Mouse (Mus musculus) 3T3-L1 (cell line): ENCODE data around the gene Scn10a.

Experiments
- DNase-seq: peaks from one replicate; pipeline ENCODE4 v3.0.0-alpha.2; 2015; ENCODE audit warnings: low read depth, low spot score

Scn10a gene

GRCm38 (mm10) chr9:119719222-119719621, at the start of gene Scn10a:
Scn10a (minus strand) TSS chr9:119719322.
- DNase-seq: no peak

GRCm38 (mm10) chr9:119768585-119768984, 49.5 kb upstream of the Scn10a start:
- peak; percentile 36 for DNase-seq

DNA sequence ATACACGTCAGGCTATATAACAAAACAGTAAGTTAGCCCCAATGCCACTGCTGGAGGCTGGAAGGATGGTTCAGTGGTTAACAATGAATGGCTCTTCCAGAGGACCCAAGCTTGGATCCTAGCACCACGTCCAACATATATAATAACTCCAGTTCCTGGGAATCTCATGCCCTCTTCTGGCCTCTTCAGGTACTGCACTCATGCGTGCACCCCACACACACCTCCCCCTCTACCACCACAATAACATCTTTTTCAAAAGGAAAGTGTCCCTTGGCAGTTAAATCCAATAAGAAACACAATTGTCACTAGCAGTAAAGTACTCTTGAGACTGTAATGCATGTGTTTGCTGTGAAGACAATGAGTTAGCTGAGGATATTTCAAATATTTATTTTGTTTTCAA, 41.1 kb upstream of the Scn10a start:
- DNase-seq: no peak

DNA sequence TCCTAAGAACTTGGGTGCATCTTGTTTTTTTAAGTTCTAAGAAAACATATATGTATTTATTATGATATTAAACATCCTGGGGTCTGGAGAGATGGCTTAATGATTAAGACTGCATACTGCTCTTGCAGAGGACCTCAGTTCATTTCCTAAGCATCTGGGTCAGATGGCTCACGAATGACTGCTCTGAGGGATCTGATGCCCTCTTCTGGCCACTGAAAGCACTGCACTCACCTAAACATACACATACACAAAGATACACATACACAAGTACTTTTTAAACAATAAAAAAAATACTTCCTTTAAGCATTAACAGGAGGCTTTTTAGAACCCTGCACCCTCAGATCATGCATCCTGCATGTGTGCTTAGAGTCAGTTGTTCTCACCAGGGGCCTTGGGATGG, 40.3 kb upstream of the Scn10a start:
- no peak for DNase-seq

DNA sequence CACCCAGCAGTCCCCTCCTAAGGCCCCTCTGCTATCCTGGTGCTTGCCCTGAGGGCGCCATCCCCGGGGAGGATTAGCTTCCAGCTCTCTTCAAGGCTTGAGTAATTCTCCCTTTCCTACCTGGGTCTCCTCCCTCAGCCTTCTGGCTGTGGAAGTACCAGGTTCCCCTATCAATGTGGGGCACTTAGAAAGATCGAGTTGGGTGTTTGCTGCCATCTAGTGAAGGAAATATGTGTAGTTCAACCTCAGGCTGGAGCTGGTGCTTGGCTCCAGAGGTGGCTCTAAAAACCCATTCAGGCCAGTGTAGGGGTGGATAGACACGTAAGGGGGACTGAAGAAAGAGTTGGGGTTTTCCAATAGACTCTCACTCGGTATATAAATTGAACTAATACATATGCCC, 32.4 kb upstream of the Scn10a start:
- DNase-seq: peak; percentile 69

- no peak for DNase-seq
Observed at GRCm38 (mm10) chr9:119749112-119749511, 30.0 kb upstream of the Scn10a start.

- no peak for DNase-seq
Observed at GRCm38 (mm10) chr9:119743900-119744299, 24.8 kb upstream of the Scn10a start.

DNA sequence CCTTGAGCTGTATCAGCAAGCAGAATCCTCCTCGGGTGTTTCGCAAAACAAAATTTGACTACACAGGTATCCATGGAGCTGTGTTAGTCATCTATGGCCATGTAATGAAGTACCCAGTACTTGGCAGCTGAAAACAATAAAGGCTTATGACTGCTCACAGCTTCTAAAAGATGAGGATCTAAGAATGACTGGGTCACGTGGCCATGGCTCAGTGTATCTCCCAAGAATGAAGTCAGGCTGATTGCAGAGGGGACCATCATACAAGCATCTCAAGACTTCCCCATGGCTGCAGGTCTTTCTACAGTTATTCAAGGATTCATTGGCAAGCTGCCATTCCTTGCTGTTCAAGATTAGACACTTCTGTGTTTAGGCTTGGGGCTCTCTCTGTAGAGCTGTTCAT, 24.2 kb upstream of the Scn10a start:
- peak; percentile 13 for DNase-seq

DNA sequence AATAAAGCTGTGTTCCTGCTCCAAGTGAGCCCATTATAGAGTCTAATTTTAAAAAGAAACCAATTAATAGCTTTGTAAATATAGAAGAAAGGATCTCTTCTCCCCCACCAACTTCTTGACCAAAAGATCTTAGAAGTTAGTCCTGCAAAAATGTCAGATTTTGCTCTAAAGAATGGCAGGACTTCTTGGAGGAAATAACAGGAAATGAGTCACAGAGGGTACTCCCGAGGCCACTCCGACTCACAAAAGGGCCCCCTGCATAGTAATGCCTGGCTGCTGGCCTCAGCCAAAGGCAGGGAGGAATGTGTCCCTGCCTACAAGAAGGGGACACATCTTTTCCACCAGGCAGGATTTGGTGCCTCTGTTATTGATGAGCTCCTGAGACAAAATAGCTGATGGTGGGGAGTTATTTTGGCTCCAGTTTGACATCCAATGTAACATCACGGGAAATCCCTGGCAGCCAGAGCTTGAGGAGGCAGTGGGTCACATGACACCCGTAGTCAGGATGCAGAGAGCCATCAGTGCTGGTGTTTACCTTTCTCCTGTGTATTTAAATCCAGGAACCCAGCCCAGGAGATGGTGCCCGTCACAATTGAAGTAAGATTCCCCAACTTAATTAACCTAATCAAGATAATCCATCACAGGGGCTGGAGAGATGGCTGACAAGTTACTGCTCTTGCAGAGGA, 22.1 kb upstream of the Scn10a start:
- DNase-seq: peak; percentile 68

- no peak for DNase-seq
Observed at GRCm38 (mm10) chr9:119728412-119729097, 9.4 kb upstream of the Scn10a start.

GRCm38 (mm10) chr9:119726990-119727389, 7.9 kb upstream of the Scn10a start:
- no peak for DNase-seq

DNA sequence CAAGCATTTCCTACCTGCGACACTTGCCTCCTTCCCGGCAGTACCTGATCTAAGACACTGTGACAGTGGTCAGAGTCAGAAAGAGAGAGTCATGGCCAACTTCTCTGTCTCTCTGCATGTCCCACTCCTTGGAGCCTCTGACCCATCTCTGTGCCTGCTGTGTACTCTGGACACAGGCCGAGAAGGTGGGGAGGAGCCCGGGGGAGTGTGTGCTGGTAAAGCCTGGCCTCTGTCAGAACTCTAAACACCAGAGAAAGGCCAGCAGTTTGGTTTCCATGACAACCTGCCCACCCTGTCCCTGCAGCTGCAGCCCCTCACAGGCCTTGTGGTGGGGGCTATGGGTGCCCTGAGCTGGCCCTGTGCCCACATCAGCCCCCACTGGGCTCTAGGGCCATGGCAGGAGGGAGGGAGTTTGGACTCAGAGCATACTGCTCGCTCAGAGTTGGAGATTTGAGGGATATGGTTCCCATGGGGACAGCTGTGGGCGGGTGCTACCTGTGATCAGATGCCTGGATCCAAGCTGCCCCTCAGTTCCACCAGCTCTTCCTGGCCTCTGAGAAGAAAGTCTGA, 6.3 kb upstream of the Scn10a start:
- no peak for DNase-seq

DNA sequence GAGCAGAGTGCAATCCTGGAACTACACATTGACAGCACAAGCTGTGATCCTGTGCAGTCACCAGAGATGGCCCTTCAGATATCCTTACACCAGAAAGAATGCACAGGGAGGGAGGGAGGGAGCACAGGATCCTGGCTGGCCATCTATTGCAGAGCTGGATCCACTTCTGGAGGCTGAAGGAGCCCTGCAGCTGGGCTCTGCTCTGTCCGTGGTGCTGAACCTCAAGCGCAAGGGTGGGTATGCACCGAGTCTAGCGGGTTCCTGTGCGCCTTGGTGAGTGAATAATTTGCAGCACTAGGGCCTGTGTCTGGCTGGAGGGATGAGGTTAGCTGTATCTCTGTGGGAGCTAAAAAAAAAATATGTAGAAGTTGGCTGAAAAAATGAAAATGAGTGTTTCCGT, 12.4 kb downstream of the Scn10a start:
- DNase-seq: peak; percentile 54

DNA sequence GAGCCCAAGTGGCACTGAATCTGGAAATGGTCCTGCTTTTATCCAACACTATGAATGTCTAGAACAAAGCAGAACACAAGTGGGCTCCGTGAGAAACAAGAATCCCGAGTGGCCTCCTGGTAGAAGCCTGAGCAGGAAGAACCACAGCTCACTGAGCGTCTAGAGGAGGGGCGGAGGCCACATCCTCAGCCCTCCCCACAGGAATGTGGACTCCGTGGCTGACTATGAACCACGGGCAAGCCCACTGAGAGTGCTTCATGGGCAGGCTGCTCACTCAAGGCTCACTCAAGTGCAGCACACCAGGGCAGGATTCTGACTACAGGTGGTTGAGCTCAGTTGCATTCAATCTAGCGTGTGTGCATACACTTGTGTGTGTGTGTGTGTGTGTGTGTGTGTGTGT, 27.6 kb downstream of the Scn10a start:
- no peak for DNase-seq

GRCm38 (mm10) chr9:119691001-119691400, 28.1 kb downstream of the Scn10a start:
- DNase-seq: no peak

GRCm38 (mm10) chr9:119687893-119688292, 31.2 kb downstream of the Scn10a start:
- DNase-seq: no peak

DNA sequence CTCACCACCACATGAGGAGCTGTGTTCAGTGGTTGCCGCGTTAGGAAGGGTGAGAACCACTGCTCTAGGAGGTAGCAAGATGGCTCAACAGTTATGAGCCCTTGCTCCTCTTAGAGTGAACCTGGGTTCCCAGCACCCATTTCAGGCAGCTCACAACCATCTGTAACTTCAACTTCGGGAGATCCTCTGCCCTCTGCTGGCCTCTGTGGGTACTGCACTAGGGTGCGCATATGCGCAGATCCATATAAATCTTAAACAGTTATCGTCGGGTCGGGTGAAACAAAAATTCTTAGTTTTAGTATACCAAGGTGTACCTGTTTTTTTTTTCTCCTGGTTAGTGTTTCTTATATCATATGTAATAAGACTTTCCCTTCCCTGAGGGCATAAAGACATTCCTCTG, 32.9 kb downstream of the Scn10a start:
- DNase-seq: peak; percentile 2

DNA sequence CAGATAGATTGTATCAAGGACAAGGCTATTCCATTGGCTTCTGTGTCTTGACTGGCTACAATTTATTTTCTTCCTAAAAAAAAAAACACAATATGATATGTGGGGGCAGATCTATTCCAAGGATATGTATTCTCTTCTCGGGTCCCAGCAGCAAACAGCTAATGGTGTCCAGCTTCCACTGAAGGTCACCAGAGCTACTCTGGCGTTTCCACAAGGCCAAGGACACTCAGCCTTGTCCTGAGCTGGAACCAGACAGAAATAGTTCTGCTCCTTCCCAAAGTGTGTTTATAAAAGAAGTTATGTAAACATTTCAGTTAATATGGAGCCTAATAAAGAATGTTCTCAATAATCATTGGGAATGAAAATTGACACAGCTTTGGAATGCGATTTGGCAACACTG, 38.2 kb downstream of the Scn10a start:
- DNase-seq: no peak

DNA sequence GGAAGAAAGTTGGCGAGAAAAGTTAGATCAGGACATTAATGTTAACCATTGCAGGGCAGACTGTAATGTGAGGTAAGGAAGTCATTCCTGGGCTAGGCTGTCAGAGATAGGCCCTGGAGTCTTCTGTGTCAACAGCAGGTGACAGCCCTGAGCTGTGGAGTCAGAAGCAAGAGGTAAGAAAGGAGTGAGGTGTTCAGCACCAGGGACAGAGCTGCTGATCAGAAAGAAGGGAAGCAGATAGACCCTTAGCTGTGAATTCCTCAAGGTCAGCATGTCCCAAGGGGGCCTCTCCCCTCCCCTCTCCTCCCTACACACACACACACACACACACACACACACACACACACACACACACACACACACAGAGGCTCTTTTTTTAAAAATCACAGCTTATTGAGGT, 55.0 kb downstream of the Scn10a start:
- peak; percentile 25 for DNase-seq

DNA sequence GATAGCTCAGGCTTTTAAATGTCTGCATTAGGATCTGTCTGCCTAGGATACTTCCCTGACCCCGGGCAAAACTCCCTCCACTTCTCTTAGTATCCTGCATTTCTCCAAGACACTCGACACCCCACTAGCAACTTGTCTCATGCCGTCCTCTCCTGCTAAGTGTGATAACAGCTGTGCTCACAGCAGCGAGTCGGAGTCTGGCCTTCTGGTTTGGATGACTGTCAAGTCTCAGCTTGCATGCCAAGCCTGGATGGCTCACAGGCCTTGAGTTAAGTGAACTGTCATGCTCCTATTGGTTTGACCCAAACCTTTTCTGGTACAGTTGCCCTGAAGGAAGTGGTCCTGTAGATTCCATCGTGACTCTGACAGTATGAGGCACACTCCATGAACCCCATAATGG, 63.0 kb downstream of the Scn10a start:
- peak; percentile 36 for DNase-seq

DNA sequence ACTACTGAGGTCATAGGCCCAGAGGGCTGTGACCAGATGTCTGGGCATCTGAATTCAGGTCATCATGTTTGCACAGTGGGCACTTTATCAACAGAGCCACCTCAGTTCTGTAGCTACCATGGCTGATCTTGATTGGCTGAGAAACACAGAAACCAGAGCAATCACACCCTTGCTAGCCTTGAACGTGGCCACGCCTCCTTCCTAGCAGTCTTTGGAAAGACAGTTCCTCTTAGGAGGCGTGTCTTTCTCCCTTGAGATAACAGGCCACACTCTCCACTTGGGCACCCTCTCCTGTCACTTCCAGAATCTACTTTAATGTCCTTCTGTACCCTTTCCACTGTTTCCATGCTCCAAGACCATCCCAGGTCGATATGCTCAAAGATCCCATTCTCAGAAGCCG, 65.4 kb downstream of the Scn10a start:
- DNase-seq: no peak

- DNase-seq: peak; percentile 53
Observed at GRCm38 (mm10) chr9:119646942-119647547, 72.1 kb downstream of the Scn10a start.

GRCm38 (mm10) chr9:119641985-119642384, 77.1 kb downstream of the Scn10a start:
- peak; percentile 71 for DNase-seq
